Mouse (Mus musculus): ENCODE measurements around the gene Arf4. TPM values are rescaled to one million over a fixed set of nuclear protein-coding genes. Genes with fewer than 3 reads are reported as not detected.
"Not testable (repeated sequence)": the region's sequence is repeated elsewhere in the genome, so short reads cannot be mapped to it uniquely, and the experiment has no call there.

Arf4 gene
- polyA plus RNA-seq, 1 experiment from 2014 or later: 440 TPM

DNA sequence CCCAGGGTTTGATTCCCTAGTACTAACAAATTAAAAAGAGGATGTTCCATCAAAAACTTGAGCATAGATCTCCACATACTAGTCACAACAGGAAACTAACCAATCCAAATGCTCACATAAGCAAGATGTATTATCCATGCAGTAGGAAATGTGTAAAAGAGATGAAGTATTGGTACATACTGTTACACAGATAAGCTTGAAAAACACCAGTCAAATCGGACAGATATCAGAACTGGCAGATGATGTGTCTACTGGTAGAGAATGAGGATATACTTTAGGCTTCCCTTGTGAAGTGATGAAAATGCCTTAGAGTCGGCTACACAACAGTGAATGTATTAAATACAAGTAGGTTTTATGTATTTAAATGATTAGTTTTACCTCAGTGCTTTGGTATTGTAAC is 24.6 kb downstream of the Arf4 start:
- peaks cover 54% of the 10 kb centered on the region for H3K36me3 ChIP-seq

DNA sequence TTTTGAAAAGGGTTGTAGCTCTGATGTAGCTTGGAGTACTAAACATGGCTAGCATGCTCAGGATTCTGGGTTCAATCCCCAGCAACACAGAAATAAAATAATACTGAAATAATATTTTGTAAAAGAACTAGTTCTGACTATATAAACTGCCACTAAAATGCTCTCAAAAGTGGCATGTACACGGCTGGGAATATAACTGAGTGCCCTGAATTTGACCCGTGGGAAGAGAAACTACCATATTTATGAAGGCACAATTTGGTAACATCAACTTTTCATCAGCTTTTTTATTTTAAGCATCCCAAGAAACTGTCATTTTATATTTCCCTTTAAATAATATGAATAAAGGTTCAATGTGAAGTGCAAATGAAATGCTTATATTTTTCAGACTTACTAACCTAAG is 26.0 kb downstream of the Arf4 start:
- Histone ChIP-seq H3K4me3 (no peak overlapping the region), H3K4me2 (no peak overlapping the region), H3K27me3 (replicated peaks) (no peaks in the 10 kb centered on the region), H3K9ac (no peak overlapping the region), H3K36me3 (peaks cover 42% of the 10 kb centered on the region), H3K27ac (replicated peaks) (no peak overlapping the region), H3K9me3 (no peaks in the 10 kb centered on the region), H3K4me1 (peaks cover 28% of the 10 kb centered on the region)
- 82% methylated on average over 2 of the region's 2 CpGs for WGBS
- ATAC-seq (ENCODE audit: extremely low read depth, insufficient number of reproducible peaks, low FRiP score, low TSS enrichment): no peak

More for the DNA sequence above, 24.6 kb downstream of the Arf4 start:
- Histone ChIP-seq H3K4me2 (no peak overlapping the region), H3K27ac (replicated peaks) (no peak overlapping the region), H3K4me3 (no peak overlapping the region), H3K4me1 (peaks cover 19% of the 10 kb centered on the region), H3K27me3 (replicated peaks) (no peaks in the 10 kb centered on the region), H3K9ac (no peak overlapping the region), H3K9me3 (no peaks in the 10 kb centered on the region)
- WGBS: 69% methylated on average over 2 of the region's 2 CpGs
- ATAC-seq (ENCODE audit: extremely low read depth, insufficient number of reproducible peaks, low FRiP score, low TSS enrichment): no peak

DNA sequence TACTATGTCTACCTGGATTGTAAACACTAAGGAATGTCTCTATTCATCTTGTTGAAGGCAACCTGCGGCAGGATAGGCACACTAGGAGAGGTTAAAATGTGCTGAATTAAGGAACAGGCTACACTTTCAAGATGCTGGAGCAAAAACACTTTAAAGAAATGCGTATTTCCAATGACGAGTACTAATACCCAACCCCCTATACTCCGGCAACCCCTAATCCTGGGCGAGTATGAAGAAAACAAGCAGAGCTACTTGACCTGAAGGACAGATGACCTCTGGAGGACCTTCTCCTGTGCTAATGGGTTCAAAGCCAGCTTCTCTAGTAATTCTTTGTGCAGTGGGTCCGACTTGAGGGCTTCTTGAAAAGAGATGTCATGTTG is 30.1 kb downstream of the Arf4 start:
- peaks cover 27% of the 10 kb centered on the region for H3K36me3 ChIP-seq
- WGBS: 9% methylated on average over 6 of the region's 6 CpGs
- 0 out of 2 replicates have a peak overlapping the region, but pooled peaks have one; percentile 88 for H3K27ac ChIP-seq (replicated peaks)
- no peaks in the 10 kb centered on the region for H3K27me3 ChIP-seq (replicated peaks)
- H3K4me2 ChIP-seq: peak overlapping the region; percentile 99
- peak overlapping the region; percentile 98 for H3K4me3 ChIP-seq
- H3K9me3 ChIP-seq: no peaks in the 10 kb centered on the region
- no peak for ATAC-seq (ENCODE audit: extremely low read depth, insufficient number of reproducible peaks, low FRiP score, low TSS enrichment)
- peaks cover 26% of the 10 kb centered on the region for H3K4me1 ChIP-seq
- H3K9ac ChIP-seq: peak overlapping the region; percentile 93

DNA sequence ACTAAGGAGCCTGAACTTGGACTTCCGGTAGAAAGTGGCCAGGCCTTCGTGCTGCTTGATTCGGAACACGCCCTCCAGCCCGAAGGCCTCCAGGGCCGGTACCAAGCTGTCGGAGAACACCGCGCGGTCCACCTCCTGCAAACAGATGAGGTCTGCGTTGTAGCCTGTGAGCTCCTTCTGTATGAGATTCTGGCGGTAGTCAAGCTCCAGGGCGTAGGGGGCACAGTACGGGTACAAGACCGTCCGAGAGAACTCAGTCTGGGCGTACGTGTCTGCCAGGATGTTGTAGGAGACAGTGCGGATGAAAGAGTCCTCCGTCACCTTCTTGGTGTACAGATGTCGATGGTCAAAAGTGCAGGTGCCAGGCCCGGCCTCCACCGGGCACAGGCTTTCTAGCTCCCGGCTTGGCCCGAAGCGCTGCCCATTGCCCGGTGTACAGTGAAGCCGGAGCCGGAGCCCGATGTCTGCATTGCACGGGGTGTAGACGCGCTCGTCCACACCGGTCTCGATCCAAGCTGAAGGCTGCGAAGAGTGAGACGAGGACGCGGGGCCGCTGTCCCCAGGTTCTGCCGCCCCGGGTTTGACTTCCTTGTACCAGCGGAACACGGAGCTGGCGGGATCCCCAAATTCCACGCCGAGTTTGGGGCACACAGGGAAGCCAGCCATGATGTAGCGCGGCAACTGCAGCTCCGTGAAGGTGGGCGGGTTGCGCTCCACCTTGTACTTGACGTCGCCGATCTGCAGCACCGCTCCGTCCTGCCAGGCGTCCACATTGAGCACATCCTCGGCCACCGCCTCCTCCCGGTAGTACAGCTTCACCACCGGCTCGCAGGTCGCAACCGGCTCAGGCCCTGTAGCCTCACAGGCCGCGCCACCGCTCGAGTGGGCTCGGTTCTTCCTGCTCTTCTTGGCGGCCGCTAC is 30.8 kb downstream of the Arf4 start:
- Histone ChIP-seq H3K9me3 (no peaks in the 10 kb centered on the region), H3K9ac (peak overlapping the region; percentile 93), H3K27ac (replicated peaks) (peak overlapping the region; percentile 88), H3K27me3 (replicated peaks) (no peaks in the 10 kb centered on the region), H3K4me3 (peak overlapping the region; percentile 98), H3K4me2 (peak overlapping the region; percentile 99), H3K4me1 (peaks cover 26% of the 10 kb centered on the region), H3K36me3 (peaks cover 25% of the 10 kb centered on the region)
- ATAC-seq (ENCODE audit: extremely low read depth, insufficient number of reproducible peaks, low FRiP score, low TSS enrichment): peak; percentile 28; the same call in 1 of the 2 replicates
- under 1% methylated on average over 72 of the region's 73 CpGs for WGBS

DNA sequence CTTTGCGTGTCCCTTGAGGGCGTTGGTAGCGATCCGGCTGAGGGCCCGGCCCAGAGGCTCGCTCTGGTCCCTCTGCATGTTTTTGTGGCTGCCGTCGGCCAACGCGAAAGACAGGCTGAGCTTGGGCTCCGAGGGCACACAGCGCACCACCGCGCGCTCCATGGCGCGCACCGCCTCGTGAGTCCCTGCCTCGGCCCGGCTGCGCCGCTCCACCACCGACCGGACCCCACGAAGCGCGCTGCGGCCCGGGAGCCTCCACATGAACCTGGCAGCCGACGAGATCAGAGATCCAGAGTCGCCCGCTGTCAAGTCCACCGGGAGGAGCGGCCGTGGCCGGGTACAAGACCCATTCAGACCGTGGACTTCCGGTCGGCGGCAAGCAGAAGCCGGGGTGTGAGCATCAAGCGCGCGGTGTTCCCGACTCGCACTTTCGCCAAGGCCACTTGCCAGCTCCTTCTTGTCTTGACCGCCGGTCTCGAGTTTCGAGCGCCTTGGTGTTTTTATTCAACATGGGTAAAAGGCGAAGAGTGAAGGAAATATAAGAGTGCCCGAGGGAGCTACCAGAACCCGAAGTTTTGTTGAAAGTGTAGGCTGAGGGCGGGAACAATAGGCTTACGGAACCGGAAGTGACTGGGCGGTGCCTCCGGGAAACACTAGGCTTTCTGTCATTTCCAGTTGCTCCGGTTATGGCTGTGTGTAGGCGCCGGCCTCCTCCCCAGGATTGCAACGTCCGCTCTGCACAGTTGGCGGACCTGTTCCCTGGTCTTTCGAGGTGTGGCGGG is 31.6 kb downstream of the Arf4 start, which contains the start of gene Pde12:
Gene Pde12, minus strand, starts transcription at position 592 of the 782 bp plus-strand sequence.
- Histone ChIP-seq H3K27ac (replicated peaks) (peak within 1 kb of the TSS; percentile 88), H3K4me2 (peak within 1 kb of the TSS; percentile 99), H3K9ac (peak within 1 kb of the TSS; percentile 93), H3K9me3 (no peaks in the 10 kb centered on the region), H3K27me3 (replicated peaks) (no peaks in the 10 kb centered on the region), H3K36me3 (peaks cover 18% of the 10 kb centered on the region), H3K4me3 (peak within 1 kb of the TSS; percentile 98), H3K4me1 (peaks cover 26% of the 10 kb centered on the region)
- under 1% methylated on average over 70 of the region's 70 CpGs for WGBS
- ATAC-seq (ENCODE audit: extremely low read depth, insufficient number of reproducible peaks, low FRiP score, low TSS enrichment): peak; percentile 82

DNA sequence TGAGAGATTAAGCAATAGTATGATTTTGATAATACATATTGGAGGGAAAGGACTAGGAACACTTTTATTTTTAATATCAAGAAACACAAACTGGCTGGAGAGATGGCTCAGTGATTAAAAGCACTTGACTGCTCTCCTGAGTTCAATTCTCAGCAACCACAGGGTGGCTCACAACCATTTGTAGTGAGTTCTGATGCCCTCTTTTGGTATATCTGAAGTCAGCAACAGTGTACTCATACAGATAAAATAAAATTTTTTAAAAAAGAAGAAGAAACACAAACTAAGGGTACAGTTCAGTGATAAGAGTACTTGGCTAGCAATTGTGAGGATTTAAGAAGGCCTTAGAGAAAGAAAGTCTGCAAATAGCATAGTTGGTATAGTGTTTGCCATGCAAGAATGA is 33.1 kb downstream of the Arf4 start:
- peak overlapping the region; percentile 99; the same call in 1 of the 2 replicates for H3K4me2 ChIP-seq
- no peaks in the 10 kb centered on the region for H3K27me3 ChIP-seq (replicated peaks)
- H3K27ac ChIP-seq (replicated peaks): no peak overlapping the region
- H3K4me1 ChIP-seq: peaks cover 26% of the 10 kb centered on the region
- H3K36me3 ChIP-seq: peaks cover 6% of the 10 kb centered on the region
- H3K4me3 ChIP-seq: peak overlapping the region; percentile 98; the same call in 1 of the 2 replicates
- no peak for ATAC-seq (ENCODE audit: extremely low read depth, insufficient number of reproducible peaks, low FRiP score, low TSS enrichment)
- no peaks in the 10 kb centered on the region for H3K9me3 ChIP-seq
- H3K9ac ChIP-seq: no peak overlapping the region

DNA sequence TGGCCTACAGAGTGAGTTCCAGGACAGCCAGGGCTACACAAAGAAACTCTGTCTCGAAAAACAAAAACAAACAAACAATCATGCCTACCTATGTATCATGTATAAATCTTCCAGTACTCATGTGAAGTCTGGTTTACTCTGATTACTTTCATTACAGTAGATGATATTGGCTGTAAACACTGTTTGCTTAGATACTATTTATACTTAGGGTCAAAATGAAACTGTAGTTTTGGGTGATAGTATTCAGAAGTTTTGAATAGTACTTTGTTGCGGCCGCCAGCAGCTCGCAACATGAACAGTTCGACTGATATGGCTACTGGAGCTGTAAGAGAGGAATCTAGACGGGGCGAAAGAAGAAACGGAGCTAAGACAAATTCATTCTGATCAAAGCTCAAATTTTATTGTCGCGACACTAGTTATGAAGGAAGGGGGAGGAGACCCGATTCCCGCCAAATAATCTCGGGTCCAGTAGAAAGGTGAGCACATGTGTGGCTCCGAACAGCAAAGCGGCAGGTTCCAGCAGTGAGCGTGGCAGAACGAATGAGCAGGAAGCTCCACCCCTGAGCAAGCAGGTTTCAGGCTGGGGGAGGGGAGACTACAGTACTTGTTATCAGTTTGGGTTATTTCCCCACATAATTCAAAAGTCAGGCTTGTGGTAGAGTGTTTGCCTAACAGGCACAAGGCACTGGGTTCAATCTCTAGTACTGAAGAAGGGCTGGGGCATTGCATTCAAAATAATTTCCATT is 34.2 kb downstream of the Arf4 start:
- peak overlapping the region; percentile 24; the same call in 1 of the 2 replicates for H3K4me2 ChIP-seq
- not testable (repeated sequence) for H3K9me3 ChIP-seq; H3K27me3 ChIP-seq (replicated peaks); H3K4me3 ChIP-seq; H3K36me3 ChIP-seq; H3K27ac ChIP-seq (replicated peaks); ATAC-seq (ENCODE audit: extremely low read depth, insufficient number of reproducible peaks, low FRiP score, low TSS enrichment)
- peak overlapping the region; percentile 37; the same call in 1 of the 2 replicates for H3K9ac ChIP-seq
- peaks cover 19% of the 10 kb centered on the region for H3K4me1 ChIP-seq
- WGBS: 47% methylated on average over 17 of the region's 17 CpGs

DNA sequence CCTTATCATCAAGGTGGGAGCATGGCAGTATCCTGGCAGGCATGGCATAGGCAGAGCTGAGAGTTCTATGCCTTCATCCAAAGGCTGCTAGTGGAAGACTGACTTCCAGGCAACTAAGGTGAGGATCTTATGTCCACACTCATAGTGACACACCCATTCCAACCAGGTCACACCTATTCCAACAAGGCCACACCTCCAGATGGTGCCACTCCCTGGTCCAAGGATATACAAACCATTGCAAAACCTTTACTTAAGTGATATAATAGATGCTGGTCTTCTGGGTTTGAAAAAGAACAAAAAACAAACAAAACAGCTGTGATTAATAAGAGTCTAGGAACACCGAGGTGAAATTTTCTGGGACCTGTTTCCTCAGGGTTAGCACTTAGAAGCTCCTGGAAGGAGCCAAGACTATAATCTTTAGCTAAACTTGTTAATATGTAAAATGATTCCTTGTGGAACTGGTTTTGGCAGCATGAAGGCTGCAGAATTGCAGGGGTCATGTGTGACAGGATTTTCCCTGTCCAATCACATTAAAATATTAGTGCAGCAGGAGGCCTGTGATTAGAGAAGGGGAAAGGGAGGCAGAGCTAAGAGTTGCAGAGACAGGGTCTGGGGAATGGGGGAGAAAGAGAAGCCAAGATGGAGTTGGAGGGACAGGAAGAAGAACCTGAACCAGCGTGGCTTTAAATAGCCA is 36.7 kb downstream of the Arf4 start:
- not testable (repeated sequence) for H3K9me3 ChIP-seq; H3K27me3 ChIP-seq (replicated peaks); H3K36me3 ChIP-seq; H3K4me3 ChIP-seq; H3K27ac ChIP-seq (replicated peaks); H3K4me2 ChIP-seq; H3K4me1 ChIP-seq; H3K9ac ChIP-seq; ATAC-seq (ENCODE audit: extremely low read depth, insufficient number of reproducible peaks, low FRiP score, low TSS enrichment)
- 80% methylated on average over 2 of the region's 2 CpGs for WGBS

DNA sequence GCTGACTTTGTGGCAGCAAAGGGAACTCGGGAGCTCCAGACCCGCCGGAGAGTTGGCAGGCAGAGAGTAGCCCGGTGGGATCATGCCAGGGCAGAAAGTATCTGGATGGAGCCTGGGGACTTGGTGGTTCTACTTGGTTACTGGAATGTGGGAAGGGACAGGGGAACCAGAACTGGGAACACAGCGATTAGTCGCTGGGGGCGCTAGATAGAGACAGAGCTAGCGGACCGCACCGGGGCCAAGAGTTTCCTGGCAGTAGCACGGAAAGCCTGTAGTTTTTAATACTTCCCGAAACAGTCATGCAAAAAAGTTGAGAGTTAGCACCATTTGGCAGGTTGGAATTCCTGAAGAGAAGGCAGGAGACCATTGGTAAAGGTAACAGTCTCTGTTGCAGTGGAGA is 37.5 kb downstream of the Arf4 start:
- H3K36me3 ChIP-seq: no peaks in the 10 kb centered on the region
- ATAC-seq (ENCODE audit: extremely low read depth, insufficient number of reproducible peaks, low FRiP score, low TSS enrichment): no peak
- H3K9me3 ChIP-seq: no peaks in the 10 kb centered on the region
- no peak overlapping the region for H3K27ac ChIP-seq (replicated peaks)
- H3K27me3 ChIP-seq (replicated peaks): no peaks in the 10 kb centered on the region
- 16% methylated on average over 12 of the region's 12 CpGs for WGBS
- H3K4me3 ChIP-seq: peak overlapping the region; percentile 16; the same call in 1 of the 2 replicates
- H3K4me1 ChIP-seq: peaks cover 4% of the 10 kb centered on the region
- H3K4me2 ChIP-seq: peak overlapping the region; percentile 59
- no peak overlapping the region for H3K9ac ChIP-seq

DNA sequence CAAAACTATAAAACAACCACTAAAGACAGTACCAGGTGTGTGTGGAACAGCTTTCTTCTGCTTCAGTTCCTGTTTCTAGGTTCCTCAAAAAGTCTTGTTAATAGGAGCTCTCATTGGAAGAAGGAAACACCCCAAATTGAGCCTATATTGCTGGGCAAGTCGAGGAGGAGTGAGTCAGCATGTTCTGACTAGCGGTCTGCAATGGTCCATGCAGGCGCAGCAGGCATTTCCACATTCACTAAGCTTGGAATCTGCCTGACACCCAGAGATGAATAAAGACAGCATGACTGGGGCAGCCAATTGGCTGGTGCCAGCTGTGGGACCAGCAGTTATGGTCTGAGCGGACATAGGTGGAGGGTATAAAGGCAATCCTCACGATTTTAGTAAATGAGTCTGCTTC is 37.9 kb downstream of the Arf4 start:
- Histone ChIP-seq H3K4me2 (peak overlapping the region; percentile 59), H3K9ac (no peak overlapping the region)

More for the DNA sequence above, 37.9 kb downstream of the Arf4 start:
- Histone ChIP-seq H3K4me3 (peak overlapping the region; percentile 16; the same call in 1 of the 2 replicates), H3K27ac (replicated peaks) (no peak overlapping the region), H3K9me3 (no peaks in the 10 kb centered on the region), H3K36me3 (no peaks in the 10 kb centered on the region), H3K4me1 (no peaks in the 10 kb centered on the region), H3K27me3 (replicated peaks) (no peaks in the 10 kb centered on the region)
- WGBS: 70% methylated on average over 5 of the region's 5 CpGs
- no peak for ATAC-seq (ENCODE audit: extremely low read depth, insufficient number of reproducible peaks, low FRiP score, low TSS enrichment)
